Mouse (Mus musculus): ENCODE results near the gene Lnx2.

GRCm38 (mm10) chr5:147058661-147059060 lies 17.7 kb downstream of the Lnx2 start:
- TF ChIP-seq CTCF (IDR thresholded peaks at IDR 0.05; ENCODE audit: borderline replicate concordance, control insufficient read depth, extremely low read depth, insufficient read depth, low read length, poor library complexity), result no peak
- TF ChIP-seq POLR2A (IDR thresholded peaks at IDR 0.05; ENCODE audit: control insufficient read depth, extremely low read depth, insufficient read depth, low read length, poor library complexity), result no peak
